10 mouse cellular contexts compared by ENCODE assay signal in the genomic region with DNA sequence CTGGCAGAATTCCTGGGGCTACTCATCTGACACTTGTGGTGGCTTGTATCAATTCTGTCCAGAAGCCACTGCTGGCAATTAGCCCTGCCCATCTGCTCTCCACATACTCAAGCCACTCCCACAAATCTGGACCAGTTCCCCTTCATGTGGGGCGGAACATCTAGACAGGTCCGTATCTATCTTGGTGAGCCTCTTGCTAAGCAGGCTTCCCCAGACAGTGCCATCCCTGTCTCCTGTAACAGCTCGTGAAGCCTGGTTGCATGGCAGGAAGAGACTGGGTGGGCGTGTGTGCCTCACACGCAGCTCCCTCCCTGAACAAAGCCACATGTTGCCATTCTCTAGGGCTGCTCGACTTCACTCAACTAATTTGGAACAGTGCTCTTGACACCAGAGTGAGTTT.
DNase-seq lines count a peak whose midpoint lies in the region; ATAC-seq and TF ChIP-seq lines count a peak whose summit lies in the region.
"Had no signal": no experiment of that assay in that cellular context is flagged by ENCODE, and none has a peak within 500 bp of the region (broad histone marks: within the 10 kb centered on the region; RNA-seq: fewer than 3 reads in every experiment).

No protein-coding gene starts in this region.

- H3K9me3 ChIP-seq in hindbrain, embryonic 12.5 days (replicated peaks), result no peaks in the 10 kb centered on the region
- H3K9me3 ChIP-seq in hindbrain, embryonic 10.5 days, result no peaks in the 10 kb centered on the region
- no peaks in the 10 kb centered on the region for H3K9me3 ChIP-seq in hindbrain, postnatal 0 days (ENCODE audit: low read length)
- no peaks in the 10 kb centered on the region for H3K9me3 ChIP-seq in limb, embryonic 15.5 days
- H3K9me3 ChIP-seq: heart, embryonic 15.5 days had no signal

- whole genome bisulfite sequencing in hindbrain, embryonic 12.5 days, result 53% methylated on average over 6 of the region's 6 CpGs
- 75% methylated on average over 6 of the region's 6 CpGs for WGBS in hindbrain, embryonic 10.5 days
- 54% methylated on average over 6 of the region's 6 CpGs for WGBS in hindbrain, postnatal 0 days
- 36% methylated on average over 6 of the region's 6 CpGs for WGBS in limb, embryonic 15.5 days
- WGBS in thymus, adult 2 months, result 63% methylated on average over 6 of the region's 6 CpGs

- no peaks in the 10 kb centered on the region for H3K27me3 ChIP-seq in hindbrain, embryonic 12.5 days
- no peaks in the 10 kb centered on the region for H3K27me3 ChIP-seq in hindbrain, embryonic 10.5 days (ENCODE audit: insufficient read depth, poor library complexity, severe bottlenecking)
- H3K27me3 ChIP-seq in hindbrain, postnatal 0 days (ENCODE audit: insufficient read depth, low read length), result no peaks in the 10 kb centered on the region
- H3K27me3 ChIP-seq in limb, embryonic 15.5 days, result no peaks in the 10 kb centered on the region
- no peaks in the 10 kb centered on the region for H3K27me3 ChIP-seq in thymus, adult 2 months (ENCODE audit: control insufficient read depth, insufficient read depth, low read length)
- H3K27me3 ChIP-seq: heart, embryonic 15.5 days had no signal

- intact Hi-C loops in heart, postnatal 10 days (cut with DNase I), result no loop called here

- no peak for TF ChIP-seq CTCF in hindbrain, postnatal 0 days (IDR thresholded peaks at IDR 0.05; ENCODE audit: low read depth)
- TF ChIP-seq CTCF in thymus, adult 2 months (IDR thresholded peaks at IDR 0.05; ENCODE audit: borderline replicate concordance, control insufficient read depth, extremely low read depth, insufficient read depth, low read length, poor library complexity), result no peak

- no peak overlapping the region for H3K4me2 ChIP-seq in hindbrain, embryonic 12.5 days (replicated peaks)
- no peak overlapping the region for H3K4me2 ChIP-seq in hindbrain, postnatal 0 days (ENCODE audit: low read depth, low read length)
- H3K4me2 ChIP-seq in limb, embryonic 15.5 days, result no peak overlapping the region
- H3K4me2 ChIP-seq: heart, embryonic 15.5 days had no signal

- ATAC-seq in hindbrain, embryonic 12.5 days (ENCODE audit: low FRiP score), result 0 out of 2 replicates have a peak, but pooled peaks have one; percentile 35
- peak; percentile 46 for ATAC-seq in hindbrain, postnatal 0 days
- peak; percentile 53; the same call in 1 of the 2 replicates for ATAC-seq in limb, embryonic 15.5 days (ENCODE audit: insufficient number of reproducible peaks, low FRiP score, low TSS enrichment, low read depth)

- peaks cover 12% of the 10 kb centered on the region for H3K4me1 ChIP-seq in hindbrain, embryonic 12.5 days
- H3K4me1 ChIP-seq in hindbrain, embryonic 10.5 days (replicated peaks), result peaks cover 32% of the 10 kb centered on the region; the same call in 1 of the 2 replicates
- H3K4me1 ChIP-seq in hindbrain, postnatal 0 days (ENCODE audit: insufficient read depth, low read length), result no peaks in the 10 kb centered on the region
- peaks cover 16% of the 10 kb centered on the region for H3K4me1 ChIP-seq in limb, embryonic 15.5 days
- no peaks in the 10 kb centered on the region for H3K4me1 ChIP-seq in thymus, adult 2 months (replicated peaks; ENCODE audit: control insufficient read depth, insufficient read depth, low read length)
- H3K4me1 ChIP-seq: heart, embryonic 15.5 days had no signal

- TF ChIP-seq POLR2A in thymus, adult 2 months (IDR thresholded peaks at IDR 0.05; ENCODE audit: control insufficient read depth, extremely low read depth, insufficient read depth, low read length, poor library complexity), result no peak

- no peaks in the 10 kb centered on the region for H3K36me3 ChIP-seq in hindbrain, embryonic 12.5 days
- H3K36me3 ChIP-seq in hindbrain, embryonic 10.5 days, result no peaks in the 10 kb centered on the region
- H3K36me3 ChIP-seq in hindbrain, postnatal 0 days (ENCODE audit: insufficient read depth, low read length), result no peaks in the 10 kb centered on the region
- no peaks in the 10 kb centered on the region for H3K36me3 ChIP-seq in limb, embryonic 15.5 days
- no peaks in the 10 kb centered on the region for H3K36me3 ChIP-seq in thymus, adult 2 months (ENCODE audit: control insufficient read depth, insufficient read depth, low read length)
- H3K36me3 ChIP-seq: heart, embryonic 15.5 days had no signal

- no peak overlapping the region for H3K27ac ChIP-seq in hindbrain, embryonic 12.5 days
- no peak overlapping the region for H3K27ac ChIP-seq in hindbrain, embryonic 10.5 days
- H3K27ac ChIP-seq in hindbrain, postnatal 0 days, result no peak overlapping the region
- no peak overlapping the region for H3K27ac ChIP-seq in limb, embryonic 15.5 days
- no peak overlapping the region for H3K27ac ChIP-seq in thymus, adult 2 months (ENCODE audit: control insufficient read depth, insufficient read depth, low read length)
- H3K27ac ChIP-seq: heart, embryonic 15.5 days had no signal

- DNase-seq in hindbrain, embryonic 10.5 days (ENCODE audit: low spot score), result no peak
- peak; percentile 85 to 89 for DNase-seq in cerebellum, postnatal 10 days
- peak; percentile 69 for DNase-seq in hindbrain, postnatal 0 days (ENCODE audit: low spot score)
- no peak for DNase-seq in thymus, adult 2 months
- no peak for DNase-seq in adipocyte (ENCODE audit: low spot score)
- no peak for DNase-seq in heart, postnatal 10 days

- H3K4me3 ChIP-seq in hindbrain, embryonic 12.5 days, result no peak overlapping the region
- H3K4me3 ChIP-seq in hindbrain, embryonic 10.5 days, result no peak overlapping the region
- H3K4me3 ChIP-seq in hindbrain, postnatal 0 days (ENCODE audit: low read length), result no peak overlapping the region
- no peak overlapping the region for H3K4me3 ChIP-seq in limb, embryonic 15.5 days
- no peak overlapping the region for H3K4me3 ChIP-seq in thymus, adult 2 months (ENCODE audit: control insufficient read depth, insufficient read depth, low read length)
- H3K4me3 ChIP-seq: erythroblast, embryonic 14.5 days; heart, embryonic 15.5 days had no signal

- H3K9ac ChIP-seq in hindbrain, embryonic 12.5 days, result no peak overlapping the region
- H3K9ac ChIP-seq in hindbrain, postnatal 0 days (replicated peaks; ENCODE audit: low read length), result no peak overlapping the region
- no peak overlapping the region for H3K9ac ChIP-seq in limb, embryonic 15.5 days
- H3K9ac ChIP-seq: heart, embryonic 15.5 days had no signal

Comparison
In these comparisons a context has a peak if more than half of its experiments do, and no peak if none do; other contexts are left out.
1. DNase-seq: peak in cerebellum, postnatal 10 days (2 of 2) and hindbrain, postnatal 0 days (single experiment); none in hindbrain, embryonic 10.5 days (single experiment), thymus, adult 2 months (single experiment), adipocyte (single experiment) and heart, postnatal 10 days (0 of 2).
2. Peak in every context shown above with its lines, with median percentiles within 50 percentile points of each other: ATAC-seq.